Mouse (Mus musculus) kidney, adult 11 months (tissue): Measurements from ENCODE around the gene Loxl1.

Source experiments
- DNase-seq: peaks from one replicate; pipeline ENCODE4 v3.0.0; 2022

Loxl1 gene

GRCm38 (mm10) chr9:58248746-58249413, 64.1 kb downstream of the Loxl1 start:
- no peak for DNase-seq

DNA sequence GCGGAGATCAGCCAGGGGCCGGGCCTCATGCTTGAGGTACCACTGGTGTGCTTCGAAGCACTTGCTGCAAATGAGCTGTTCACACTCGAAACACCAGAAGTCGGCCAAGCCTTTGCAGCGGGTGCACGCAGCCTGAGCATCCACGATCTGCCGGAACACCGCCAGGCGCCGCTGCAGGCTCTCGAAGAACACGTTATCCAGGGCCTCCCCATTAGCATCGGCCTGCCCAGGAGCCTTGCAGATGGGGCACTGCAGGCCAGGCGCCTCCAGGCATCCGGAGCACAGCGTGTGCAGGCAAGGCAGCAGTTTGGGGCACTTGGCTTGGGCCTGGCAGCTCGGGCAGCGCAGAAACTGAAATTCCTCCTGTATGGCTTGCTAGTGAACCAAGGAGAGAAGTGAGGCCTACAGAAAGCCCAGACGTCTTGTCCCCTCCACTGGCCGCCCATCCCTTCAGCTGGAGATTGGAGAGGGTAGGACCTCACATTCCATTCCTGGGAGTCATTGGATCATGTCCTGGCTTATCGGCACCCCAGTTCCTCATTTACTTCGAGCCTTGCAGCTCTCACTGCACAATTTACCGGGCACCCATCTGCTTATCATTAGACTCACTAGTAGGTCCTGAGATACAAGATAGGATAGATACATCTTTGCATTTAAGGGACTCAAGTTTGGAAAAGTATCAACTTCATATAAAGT, 65.8 kb downstream of the Loxl1 start:
- DNase-seq = peak; percentile 81

GRCm38 (mm10) chr9:58246083-58246591, 66.8 kb downstream of the Loxl1 start:
- DNase-seq = no peak

- DNase-seq = no peak
Measured at GRCm38 (mm10) chr9:58243696-58244095, 69.3 kb downstream of the Loxl1 start.

DNA sequence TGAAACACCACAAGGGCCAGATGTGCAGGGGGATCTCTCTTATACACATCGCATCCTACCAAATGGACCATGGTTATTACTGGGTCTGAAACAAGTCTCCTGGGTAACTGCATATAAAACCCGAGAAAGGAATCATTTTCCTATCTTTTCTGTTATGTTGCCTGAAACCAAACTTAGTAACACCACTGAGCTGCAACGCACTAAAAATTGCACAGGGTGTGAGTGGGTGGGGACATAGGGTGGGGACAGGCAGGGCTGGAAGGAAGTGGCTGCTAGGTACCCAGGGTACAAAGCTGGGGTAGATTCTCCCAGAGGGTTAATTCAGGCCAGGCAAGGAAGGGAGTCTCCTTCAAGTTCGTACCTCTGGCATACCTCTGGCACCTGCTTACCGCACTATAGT, 70.3 kb downstream of the Loxl1 start:
- no peak for DNase-seq

DNA sequence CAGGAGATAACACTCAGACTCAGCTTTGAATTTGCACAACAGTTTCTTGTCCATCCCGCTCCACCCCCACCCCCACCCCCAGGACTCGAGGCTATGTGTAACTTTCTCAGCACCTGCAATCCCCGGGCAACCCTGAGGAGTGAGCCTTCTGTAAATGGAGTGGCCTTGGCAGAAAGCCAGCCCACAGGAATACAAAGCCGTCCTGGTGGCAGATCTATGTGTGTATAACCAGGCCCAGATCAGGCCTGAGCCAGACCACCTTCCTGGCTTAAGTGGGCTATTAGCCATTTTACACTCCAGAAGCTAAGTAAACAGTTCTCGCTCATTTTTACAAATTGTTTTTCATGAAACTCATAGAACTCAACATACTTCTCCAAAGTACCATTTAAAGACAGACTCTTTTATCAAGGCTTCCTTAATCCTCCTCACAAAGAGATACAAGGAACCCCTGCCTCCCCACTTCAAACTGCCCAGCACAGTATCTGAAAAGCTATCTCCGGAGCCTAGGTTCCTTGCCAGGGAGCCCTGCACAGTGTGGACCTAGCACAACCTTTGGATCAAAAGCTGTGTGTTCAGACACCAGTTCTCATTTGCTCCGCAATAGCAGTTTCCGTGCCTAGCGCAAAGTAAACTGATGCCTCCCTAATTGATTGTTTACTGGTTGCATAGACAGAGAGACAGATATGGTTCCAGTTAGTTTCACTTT, 71.1 kb downstream of the Loxl1 start:
- DNase-seq = peak; percentile 46
